Mouse (Mus musculus) kidney, adult 10 weeks (tissue): Measurements from ENCODE around the gene Mau2. TPM values are rescaled to one million over a fixed set of nuclear protein-coding genes. Genes with fewer than 3 reads are reported as not detected.

Experiments used
- polyA plus RNA-seq: library from polyadenylated mRNA; stranded (reverse); fragments of 350-450 nt; fragmentation: Illumina TruSeq; extraction: RNeasy Lipid Tissue Mini Kit (QIAGEN cat#74804); gene quantifications from one replicate; pipeline ENCODE4 v1.2.3, GENCODE M21; 2014; ENCODE audit warnings: low read depth, low replicate concordance

The Mau2 gene
- 7.8 TPM for polyA plus RNA-seq

GRCm38 (mm10) chr8:70042583-70043455 lies at the start of gene Mau2, which contains the start of gene Sugp1:
Gene Mau2, minus strand, starts transcription at chr8:70042734.
Gene Sugp1, plus strand, starts transcription at chr8:70042813.

GRCm38 (mm10) chr8:70083285-70083684 lies 40.8 kb upstream of the Mau2 start, which contains the start of gene Hapln4:
Gene Hapln4, plus strand, starts transcription at chr8:70083457.

GRCm38 (mm10) chr8:70072441-70073069 lies 30.0 kb upstream of the Mau2 start, which contains the start of gene Tm6sf2:
Gene Tm6sf2, plus strand, starts transcription at chr8:70072924.

GRCm38 (mm10) chr8:69995776-69996588 lies 46.6 kb downstream of the Mau2 start, which contains the start of gene Gatad2a:
Gene Gatad2a, minus strand, starts transcription at chr8:69996384.

Other genes with a start within 250 kb of the Mau2 start
- gene Gmip, start 234.1 kb downstream of the Mau2 start, polyA plus RNA-seq, result 1.5 TPM
- 2.6 TPM for gene Lpar2, start 220.3 kb downstream of the Mau2 start, polyA plus RNA-seq
- gene Pbx4, start 210.2 kb downstream of the Mau2 start, polyA plus RNA-seq, result not detected
- gene Cilp2, start 155.0 kb downstream of the Mau2 start, polyA plus RNA-seq, result not detected
- gene Tssk6, start 140.6 kb downstream of the Mau2 start, polyA plus RNA-seq, result not detected
- 1.2 TPM for gene Ndufa13, start 140.2 kb downstream of the Mau2 start, polyA plus RNA-seq
- gene Yjefn3, start 140.0 kb downstream of the Mau2 start, polyA plus RNA-seq, result not detected
- gene Gatad2a, start 46.4 kb downstream of the Mau2 start, polyA plus RNA-seq, result 5.7 TPM
- 4.8 TPM for gene Sugp1, start 79 bp upstream of the Mau2 start, polyA plus RNA-seq
- gene Tm6sf2, start 30.2 kb upstream of the Mau2 start, polyA plus RNA-seq, result 2.3 TPM
- gene Hapln4, start 40.7 kb upstream of the Mau2 start, polyA plus RNA-seq, result not detected
- not detected for gene Ncan, start 78.1 kb upstream of the Mau2 start, polyA plus RNA-seq
- gene Nr2c2ap, start 88.6 kb upstream of the Mau2 start, polyA plus RNA-seq, result 1.2 TPM
- 0.81 TPM for gene Rfxank, start 96.4 kb upstream of the Mau2 start, polyA plus RNA-seq
- 9.1 TPM for gene Borcs8, start 96.8 kb upstream of the Mau2 start, polyA plus RNA-seq
- gene Mef2b, start 97.0 kb upstream of the Mau2 start, polyA plus RNA-seq, result not detected
- 4.8 TPM for gene Tmem161a, start 129.6 kb upstream of the Mau2 start, polyA plus RNA-seq
- 4.1 TPM for gene Slc25a42, start 169.6 kb upstream of the Mau2 start, polyA plus RNA-seq
- gene Sugp2, start 191.5 kb upstream of the Mau2 start, polyA plus RNA-seq, result 3.2 TPM
- gene Armc6, start 191.7 kb upstream of the Mau2 start, polyA plus RNA-seq, result 0.93 TPM
- gene Homer3, start 240.1 kb upstream of the Mau2 start, polyA plus RNA-seq, result not detected